Mouse (Mus musculus) CD8-positive naive resting alpha-beta T cell, adult 2 months (primary cell): ENCODE measurements around the gene Pex26.

Experiments used
- DNase-seq, 2 experiments: peaks; one replicate each; pipeline ENCODE4 v3.0.0; 2022; ENCODE audit warnings: low read depth in 2 of 2, low spot score in 2 of 2

The Pex26 gene

GRCm38 (mm10) chr6:121183414-121184173 is at the start of gene Pex26:
TSS of gene Pex26 (plus strand) at chr6:121183667.
- peak; percentile 92 to 96 for DNase-seq

GRCm38 (mm10) chr6:121134249-121134648 is 49.2 kb upstream of the Pex26 start:
- no peak for DNase-seq

GRCm38 (mm10) chr6:121134884-121135283 is 48.6 kb upstream of the Pex26 start:
- no peak for DNase-seq

- DNase-seq, result no peak
These were observed 46.2 kb upstream of the Pex26 start for GRCm38 (mm10) chr6:121137222-121137621.

- DNase-seq, result no peak
These were observed 45.0 kb upstream of the Pex26 start for GRCm38 (mm10) chr6:121138338-121139040.

GRCm38 (mm10) chr6:121139271-121139670 is 44.2 kb upstream of the Pex26 start:
- no peak for DNase-seq

- DNase-seq, result no peak
These were observed 41.2 kb upstream of the Pex26 start for GRCm38 (mm10) chr6:121142298-121142697.

- DNase-seq, result no peak
These were observed 40.0 kb upstream of the Pex26 start for GRCm38 (mm10) chr6:121143439-121143838.

GRCm38 (mm10) chr6:121144066-121144465 is 39.4 kb upstream of the Pex26 start:
- no peak for DNase-seq

- DNase-seq, result no peak
These were observed 38.4 kb upstream of the Pex26 start for GRCm38 (mm10) chr6:121145010-121145604.

GRCm38 (mm10) chr6:121145906-121146305 is 37.6 kb upstream of the Pex26 start:
- DNase-seq, result no peak

- DNase-seq, result no peak
These were observed 36.7 kb upstream of the Pex26 start for GRCm38 (mm10) chr6:121146798-121147197.

- no peak for DNase-seq
These were observed 35.1 kb upstream of the Pex26 start for GRCm38 (mm10) chr6:121148360-121148759.

GRCm38 (mm10) chr6:121149420-121149819 is 34.0 kb upstream of the Pex26 start:
- DNase-seq, result no peak

- no peak for DNase-seq
These were observed 33.3 kb upstream of the Pex26 start for GRCm38 (mm10) chr6:121150126-121150525.

GRCm38 (mm10) chr6:121151732-121152131 is 31.7 kb upstream of the Pex26 start:
- DNase-seq, result no peak

- DNase-seq, result no peak
These were observed 30.3 kb upstream of the Pex26 start for GRCm38 (mm10) chr6:121153177-121153576.

- no peak for DNase-seq
These were observed 28.8 kb upstream of the Pex26 start for GRCm38 (mm10) chr6:121154451-121155300.

GRCm38 (mm10) chr6:121156030-121156429 is 27.4 kb upstream of the Pex26 start:
- no peak for DNase-seq

- DNase-seq, result no peak
These were observed 23.9 kb upstream of the Pex26 start for GRCm38 (mm10) chr6:121159616-121160015.

- DNase-seq, result no peak
These were observed 23.3 kb upstream of the Pex26 start for GRCm38 (mm10) chr6:121160126-121160525.
